Mouse (Mus musculus): ENCODE measurements around the gene Stat5a. TPM values are rescaled to one million over a fixed set of nuclear protein-coding genes. Genes with fewer than 3 reads are reported as not detected.
A peak's percentile ranks its signal among the peaks of the same experiment; 100 is the strongest.

Gene Stat5a
- polyA plus RNA-seq, 1 experiment from 2014 or later, result 4.5 TPM

GRCm38 (mm10) chr11:100847572-100847971, 11.6 kb upstream of the Stat5a start:
- Histone ChIP-seq H3K4me1 (ENCODE audit: insufficient read depth, low read length) (peaks cover 23% of the 10 kb centered on the region), H3K9ac (replicated peaks; ENCODE audit: low read length) (no peak overlapping the region), H3K27ac (ENCODE audit: low read length) (no peak overlapping the region), H3K4me3 (ENCODE audit: low read length) (no peak overlapping the region), H3K4me2 (replicated peaks; ENCODE audit: low read depth, low read length) (no peak overlapping the region), H3K36me3 (ENCODE audit: insufficient read depth, low read length) (no peaks in the 10 kb centered on the region), H3K9me3 (ENCODE audit: low read length) (no peaks in the 10 kb centered on the region), H3K27me3 (ENCODE audit: insufficient read depth, low read length) (no peaks in the 10 kb centered on the region)
- WGBS, result 93% methylated on average over 4 of the region's 4 CpGs
- no peak for ATAC-seq (ENCODE audit: low FRiP score, low TSS enrichment)

- ATAC-seq (ENCODE audit: low FRiP score, low TSS enrichment), result no peak
- Histone ChIP-seq H3K27me3 (ENCODE audit: insufficient read depth, low read length) (no peaks in the 10 kb centered on the region), H3K4me1 (ENCODE audit: insufficient read depth, low read length) (peaks cover 23% of the 10 kb centered on the region), H3K27ac (ENCODE audit: low read length) (no peak overlapping the region), H3K9me3 (ENCODE audit: low read length) (no peaks in the 10 kb centered on the region), H3K4me2 (replicated peaks; ENCODE audit: low read depth, low read length) (no peak overlapping the region), H3K36me3 (ENCODE audit: insufficient read depth, low read length) (no peaks in the 10 kb centered on the region), H3K4me3 (ENCODE audit: low read length) (no peak overlapping the region), H3K9ac (replicated peaks; ENCODE audit: low read length) (no peak overlapping the region)
- 58% methylated on average over 4 of the region's 4 CpGs for WGBS
These were observed 11.1 kb upstream of the Stat5a start for GRCm38 (mm10) chr11:100848080-100848479.

GRCm38 (mm10) chr11:100848789-100849379, 10.3 kb upstream of the Stat5a start:
- H3K27ac ChIP-seq (ENCODE audit: low read length), result no peak overlapping the region

GRCm38 (mm10) chr11:100849456-100850037, 9.6 kb upstream of the Stat5a start:
- 3% methylated on average over 13 of the region's 13 CpGs for WGBS
- H3K4me2 ChIP-seq (replicated peaks; ENCODE audit: low read depth, low read length), result peak overlapping the region; percentile 77
- no peak for ATAC-seq (ENCODE audit: low FRiP score, low TSS enrichment)
- H3K27me3 ChIP-seq (ENCODE audit: insufficient read depth, low read length), result 0 out of 2 replicates have a peak, but pooled peaks cover 3% of the 10 kb centered on the region
- no peaks in the 10 kb centered on the region for H3K9me3 ChIP-seq (ENCODE audit: low read length)
- peaks cover 23% of the 10 kb centered on the region for H3K4me1 ChIP-seq (ENCODE audit: insufficient read depth, low read length)
- H3K9ac ChIP-seq (replicated peaks; ENCODE audit: low read length), result peak overlapping the region; percentile 96
- peak overlapping the region; percentile 93 for H3K4me3 ChIP-seq (ENCODE audit: low read length)
- no peaks in the 10 kb centered on the region for H3K36me3 ChIP-seq (ENCODE audit: insufficient read depth, low read length)
- no peak overlapping the region; the same call in 1 of the 2 replicates for H3K27ac ChIP-seq (ENCODE audit: low read length)

More at GRCm38 (mm10) chr11:100848789-100849379, 10.3 kb upstream of the Stat5a start:
- peak overlapping the region; percentile 93 for H3K4me3 ChIP-seq (ENCODE audit: low read length)
- WGBS, result 72% methylated on average over 6 of the region's 6 CpGs
- peak overlapping the region; percentile 77 for H3K4me2 ChIP-seq (replicated peaks; ENCODE audit: low read depth, low read length)
- no peak for ATAC-seq (ENCODE audit: low FRiP score, low TSS enrichment)
- peaks cover 23% of the 10 kb centered on the region for H3K4me1 ChIP-seq (ENCODE audit: insufficient read depth, low read length)
- H3K27me3 ChIP-seq (ENCODE audit: insufficient read depth, low read length), result no peaks in the 10 kb centered on the region
- H3K36me3 ChIP-seq (ENCODE audit: insufficient read depth, low read length), result no peaks in the 10 kb centered on the region
- H3K9ac ChIP-seq (replicated peaks; ENCODE audit: low read length), result peak overlapping the region; percentile 96
- H3K9me3 ChIP-seq (ENCODE audit: low read length), result no peaks in the 10 kb centered on the region

GRCm38 (mm10) chr11:100850038-100850777, 8.9 kb upstream of the Stat5a start, which contains the start of gene Stat5b:
Gene Stat5b (minus strand): TSS chr11:100850724.
- under 1% methylated on average over 77 of the region's 104 CpGs for WGBS
- H3K27me3 ChIP-seq (ENCODE audit: insufficient read depth, low read length), result 0 out of 2 replicates have a peak, but pooled peaks cover 3% of the 10 kb centered on the region
- peak; percentile 78 for ATAC-seq (ENCODE audit: low FRiP score, low TSS enrichment)
- H3K4me2 ChIP-seq (replicated peaks; ENCODE audit: low read depth, low read length), result peak within 1 kb of the TSS; percentile 77
- no peaks in the 10 kb centered on the region for H3K36me3 ChIP-seq (ENCODE audit: insufficient read depth, low read length)
- H3K9me3 ChIP-seq (ENCODE audit: low read length), result no peaks in the 10 kb centered on the region
- H3K4me3 ChIP-seq (ENCODE audit: low read length), result peak within 1 kb of the TSS; percentile 93
- peak within 1 kb of the TSS; percentile 82 for H3K27ac ChIP-seq (ENCODE audit: low read length)
- peaks cover 23% of the 10 kb centered on the region for H3K4me1 ChIP-seq (ENCODE audit: insufficient read depth, low read length)
- peak within 1 kb of the TSS; percentile 96 for H3K9ac ChIP-seq (replicated peaks; ENCODE audit: low read length)

- H3K4me2 ChIP-seq (replicated peaks; ENCODE audit: low read depth, low read length), result peak overlapping the region; percentile 77
- H3K27me3 ChIP-seq (ENCODE audit: insufficient read depth, low read length), result 0 out of 2 replicates have a peak, but pooled peaks cover 3% of the 10 kb centered on the region
- peaks cover 23% of the 10 kb centered on the region for H3K4me1 ChIP-seq (ENCODE audit: insufficient read depth, low read length)
- H3K27ac ChIP-seq (ENCODE audit: low read length), result peak overlapping the region; percentile 82
- H3K36me3 ChIP-seq (ENCODE audit: insufficient read depth, low read length), result no peaks in the 10 kb centered on the region
- H3K4me3 ChIP-seq (ENCODE audit: low read length), result peak overlapping the region; percentile 93
- H3K9me3 ChIP-seq (ENCODE audit: low read length), result no peaks in the 10 kb centered on the region
- ATAC-seq (ENCODE audit: low FRiP score, low TSS enrichment), result peak; percentile 81
- H3K9ac ChIP-seq (replicated peaks; ENCODE audit: low read length), result peak overlapping the region; percentile 96
- 1% methylated on average over 33 of the region's 33 CpGs for WGBS
These were observed 8.2 kb upstream of the Stat5a start for GRCm38 (mm10) chr11:100850778-100851528.

GRCm38 (mm10) chr11:100852088-100852487, 7.1 kb upstream of the Stat5a start:
- 97% methylated on average over 2 of the region's 2 CpGs for WGBS

GRCm38 (mm10) chr11:100853018-100853417, 6.1 kb upstream of the Stat5a start:
- Histone ChIP-seq H3K36me3 (ENCODE audit: insufficient read depth, low read length) (no peaks in the 10 kb centered on the region), H3K9me3 (ENCODE audit: low read length) (no peaks in the 10 kb centered on the region), H3K4me1 (ENCODE audit: insufficient read depth, low read length) (peaks cover 23% of the 10 kb centered on the region), H3K9ac (replicated peaks; ENCODE audit: low read length) (no peak overlapping the region), H3K4me3 (ENCODE audit: low read length) (no peak overlapping the region), H3K4me2 (replicated peaks; ENCODE audit: low read depth, low read length) (no peak overlapping the region), H3K27ac (ENCODE audit: low read length) (no peak overlapping the region), H3K27me3 (ENCODE audit: insufficient read depth, low read length) (0 out of 2 replicates have a peak, but pooled peaks cover 3% of the 10 kb centered on the region)
- WGBS, result 78% methylated on average over 5 of the region's 5 CpGs
- ATAC-seq (ENCODE audit: low FRiP score, low TSS enrichment), result no peak

More at GRCm38 (mm10) chr11:100852088-100852487, 7.1 kb upstream of the Stat5a start:
- no peak overlapping the region for H3K9ac ChIP-seq (replicated peaks; ENCODE audit: low read length)
- H3K27ac ChIP-seq (ENCODE audit: low read length), result no peak overlapping the region
- H3K36me3 ChIP-seq (ENCODE audit: insufficient read depth, low read length), result no peaks in the 10 kb centered on the region
- no peak for ATAC-seq (ENCODE audit: low FRiP score, low TSS enrichment)
- H3K4me1 ChIP-seq (ENCODE audit: insufficient read depth, low read length), result peaks cover 23% of the 10 kb centered on the region
- H3K9me3 ChIP-seq (ENCODE audit: low read length), result no peaks in the 10 kb centered on the region
- no peak overlapping the region for H3K4me3 ChIP-seq (ENCODE audit: low read length)
- no peak overlapping the region for H3K4me2 ChIP-seq (replicated peaks; ENCODE audit: low read depth, low read length)
- H3K27me3 ChIP-seq (ENCODE audit: insufficient read depth, low read length), result 0 out of 2 replicates have a peak, but pooled peaks cover 3% of the 10 kb centered on the region

- 0 out of 2 replicates have a peak, but pooled peaks cover 3% of the 10 kb centered on the region for H3K27me3 ChIP-seq (ENCODE audit: insufficient read depth, low read length)
- peaks cover 13% of the 10 kb centered on the region for H3K4me1 ChIP-seq (ENCODE audit: insufficient read depth, low read length)
- no peak overlapping the region for H3K4me3 ChIP-seq (ENCODE audit: low read length)
- H3K9ac ChIP-seq (replicated peaks; ENCODE audit: low read length), result no peak overlapping the region
- WGBS, result 49% methylated on average over 4 of the region's 4 CpGs
- ATAC-seq (ENCODE audit: low FRiP score, low TSS enrichment), result no peak
- H3K36me3 ChIP-seq (ENCODE audit: insufficient read depth, low read length), result no peaks in the 10 kb centered on the region
- no peaks in the 10 kb centered on the region for H3K9me3 ChIP-seq (ENCODE audit: low read length)
- H3K27ac ChIP-seq (ENCODE audit: low read length), result no peak overlapping the region
- no peak overlapping the region for H3K4me2 ChIP-seq (replicated peaks; ENCODE audit: low read depth, low read length)
These were observed 4.9 kb upstream of the Stat5a start for GRCm38 (mm10) chr11:100854268-100854667.

Data from kidney, embryonic 16.5 days (tissue).